Mouse (Mus musculus) mature B cell (primary cell): ENCODE data around the gene Pi16.
"Not testable (repeated sequence)": the region's sequence is repeated elsewhere in the genome, so short reads cannot be mapped to it uniquely, and the experiment has no call there.

Experiments used
- in situ Hi-C: fragments of 300-500 bp; cut with MboI; formaldehyde crosslinking; loops from 2 replicates; pipeline ENCODE4 v1.14.3; 2019

Gene Pi16

GRCm38 (mm10) chr17:29330221-29330620 is 12.7 kb downstream of the Pi16 start:
- in situ Hi-C loops = no loop called here

DNA sequence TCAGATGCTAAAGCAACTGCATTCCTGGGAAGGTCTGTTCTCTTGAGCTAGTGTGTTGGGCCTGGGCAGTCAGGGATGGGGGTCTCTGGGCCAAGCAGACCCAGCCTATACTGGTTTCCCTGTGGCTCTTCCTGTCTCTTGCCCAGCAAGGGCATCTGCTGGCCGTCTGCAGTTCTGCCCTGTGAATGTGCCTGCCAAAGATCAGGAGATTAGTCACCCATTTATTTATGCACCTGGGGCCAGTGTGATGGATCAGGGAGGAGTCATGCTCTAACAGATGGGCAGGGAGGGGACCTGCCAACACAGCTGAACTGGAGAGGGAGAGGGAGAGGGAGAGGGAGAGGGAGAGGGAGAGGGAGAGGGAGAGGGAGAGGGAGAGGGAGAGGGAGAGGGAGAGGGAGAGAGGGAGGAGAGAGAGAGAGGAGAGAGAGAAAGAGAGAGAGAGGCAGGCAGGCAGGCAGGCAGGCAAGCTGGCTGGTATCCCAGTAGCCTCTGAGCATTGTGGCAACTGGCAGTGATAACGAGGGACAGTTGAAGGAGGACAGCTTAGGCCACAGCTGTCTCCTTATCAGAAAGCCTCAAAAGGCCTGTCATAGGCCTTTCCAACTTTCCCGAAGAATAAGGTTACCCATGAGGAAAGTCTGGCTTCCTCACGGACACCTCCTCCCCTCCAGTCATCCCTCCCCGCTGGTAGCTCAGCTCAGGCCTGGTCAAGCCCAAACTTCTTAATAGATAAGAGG is 13.4 kb downstream of the Pi16 start:
- in situ Hi-C loops = no loop called here

- in situ Hi-C loops = no loop called here
These were observed 14.8 kb downstream of the Pi16 start for GRCm38 (mm10) chr17:29332186-29332685.

DNA sequence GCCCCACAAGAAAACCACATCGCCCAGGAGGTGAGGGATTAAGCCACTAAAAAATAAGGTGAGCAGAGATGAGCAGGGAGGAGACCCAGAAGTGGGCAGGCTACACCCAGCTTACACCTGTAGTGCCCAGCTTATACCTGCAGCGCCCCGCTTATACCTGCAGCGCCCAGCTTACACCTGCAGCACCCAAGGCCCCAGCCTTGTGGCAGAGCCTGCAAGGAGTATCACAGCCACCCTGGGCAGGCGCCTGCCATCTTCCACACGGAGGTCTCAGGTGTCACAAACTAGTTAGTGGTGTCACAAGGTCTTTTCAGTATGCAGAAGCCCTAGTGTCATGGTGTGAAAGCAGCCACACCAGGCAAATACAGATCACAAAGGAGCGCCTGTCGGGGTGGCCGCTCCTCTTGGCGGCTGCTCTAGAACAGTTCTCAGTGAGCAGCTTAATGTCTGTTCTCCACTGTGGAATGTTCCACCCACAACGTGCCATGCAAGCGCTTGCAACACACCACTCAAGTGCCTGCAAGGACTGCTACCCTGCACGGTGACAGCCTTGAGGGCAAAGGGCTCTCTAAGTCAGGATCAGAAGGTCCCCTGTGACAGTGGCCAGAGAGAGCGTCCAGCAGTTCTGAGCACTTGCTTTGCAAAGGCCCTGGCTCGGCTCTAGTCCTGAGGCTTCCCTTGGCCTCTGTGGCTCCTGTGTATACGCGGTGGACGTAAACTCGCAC is 18.9 kb downstream of the Pi16 start:
- in situ Hi-C loops = no loop called here

GRCm38 (mm10) chr17:29337979-29338823 is 20.7 kb downstream of the Pi16 start:
- in situ Hi-C loops = no loop called here

GRCm38 (mm10) chr17:29339170-29339768 is 21.8 kb downstream of the Pi16 start:
- in situ Hi-C loops = no loop called here

GRCm38 (mm10) chr17:29340406-29341261 is 23.2 kb downstream of the Pi16 start:
- in situ Hi-C loops = no loop called here

DNA sequence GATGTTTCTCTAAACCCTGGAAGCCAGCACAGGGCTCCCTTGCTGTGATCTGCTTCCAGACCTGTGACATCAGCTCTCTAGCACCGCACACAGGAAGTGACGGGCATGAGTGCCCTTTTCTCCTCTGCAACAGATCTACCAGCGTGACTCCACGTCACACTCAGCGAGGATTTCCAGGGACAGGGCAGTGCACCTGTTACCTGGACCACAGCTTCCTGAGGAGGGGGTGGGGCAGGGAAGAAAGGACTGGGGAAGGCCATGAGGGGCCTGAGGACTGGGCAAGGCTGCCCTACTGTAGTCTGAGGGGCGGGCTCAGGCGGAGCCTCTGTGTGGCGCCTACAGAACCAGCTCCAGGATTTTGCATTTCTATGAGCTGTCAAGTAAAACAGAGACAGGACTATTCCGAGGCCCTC is 24.1 kb downstream of the Pi16 start:
- in situ Hi-C loops = no loop called here

DNA sequence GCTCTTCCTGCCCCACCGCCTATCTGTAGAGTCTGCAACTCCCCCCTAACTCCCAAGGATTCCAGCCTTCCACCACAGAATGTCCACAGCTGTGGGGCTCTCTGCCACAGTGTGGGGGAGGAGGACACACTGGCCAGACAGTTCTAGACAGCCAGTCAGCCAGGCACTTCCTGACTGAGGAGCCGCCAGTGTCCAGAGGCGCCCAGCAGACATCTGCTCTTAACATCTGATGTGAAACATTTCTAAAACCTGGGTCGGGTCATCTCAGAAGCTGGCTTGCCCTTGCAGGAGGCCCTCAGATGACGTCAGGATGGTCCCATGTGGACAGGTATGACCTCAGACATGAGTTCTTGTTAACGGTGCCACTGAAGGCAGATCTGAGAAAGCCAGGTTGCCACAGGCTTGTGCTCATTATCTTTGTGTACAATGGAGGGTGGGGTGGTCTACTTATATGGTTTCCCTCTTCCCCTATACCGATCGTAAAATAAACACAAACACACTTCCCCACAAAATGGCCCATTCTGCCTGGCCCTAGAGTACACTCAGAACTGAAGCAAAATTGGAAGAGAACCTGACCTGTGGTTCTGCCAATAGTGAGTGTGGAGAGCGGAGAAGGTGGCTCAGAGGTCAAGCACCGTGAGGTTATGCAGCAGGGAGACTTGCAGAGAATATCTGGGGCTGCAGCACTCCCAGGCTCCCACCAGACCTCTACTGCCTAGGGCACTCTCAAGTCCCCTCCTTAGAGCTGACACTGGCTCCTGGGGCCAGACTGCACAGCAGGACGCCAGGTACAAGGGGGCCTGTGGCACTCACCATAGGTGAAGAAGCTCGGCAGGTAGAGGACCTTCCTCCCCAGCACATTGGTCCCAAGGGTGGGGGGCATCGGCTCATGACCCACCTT is 24.8 kb downstream of the Pi16 start:
- in situ Hi-C loops = no loop called here

DNA sequence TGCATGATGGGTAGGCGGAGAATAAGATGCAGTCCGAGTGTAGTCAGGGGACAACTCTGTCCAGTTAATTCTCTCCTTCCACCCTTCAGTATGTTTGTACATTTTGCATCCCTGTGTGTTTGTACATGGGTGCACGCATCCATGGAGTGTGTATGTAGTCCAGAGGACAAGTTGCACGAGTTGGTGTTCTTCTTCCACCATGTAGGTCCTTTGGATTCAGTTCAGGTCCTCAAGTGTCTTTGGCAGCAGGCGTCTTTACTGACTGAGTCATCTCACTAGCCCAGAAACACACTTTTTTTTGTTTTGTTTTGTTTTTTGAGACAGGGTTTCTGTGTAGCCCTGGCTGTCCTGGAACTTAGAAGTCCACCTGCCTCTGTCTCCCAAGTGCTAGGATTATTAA is 25.8 kb downstream of the Pi16 start:
- in situ Hi-C loops = no loop called here

GRCm38 (mm10) chr17:29345272-29345671 is 27.8 kb downstream of the Pi16 start:
- in situ Hi-C loops = no loop called here

DNA sequence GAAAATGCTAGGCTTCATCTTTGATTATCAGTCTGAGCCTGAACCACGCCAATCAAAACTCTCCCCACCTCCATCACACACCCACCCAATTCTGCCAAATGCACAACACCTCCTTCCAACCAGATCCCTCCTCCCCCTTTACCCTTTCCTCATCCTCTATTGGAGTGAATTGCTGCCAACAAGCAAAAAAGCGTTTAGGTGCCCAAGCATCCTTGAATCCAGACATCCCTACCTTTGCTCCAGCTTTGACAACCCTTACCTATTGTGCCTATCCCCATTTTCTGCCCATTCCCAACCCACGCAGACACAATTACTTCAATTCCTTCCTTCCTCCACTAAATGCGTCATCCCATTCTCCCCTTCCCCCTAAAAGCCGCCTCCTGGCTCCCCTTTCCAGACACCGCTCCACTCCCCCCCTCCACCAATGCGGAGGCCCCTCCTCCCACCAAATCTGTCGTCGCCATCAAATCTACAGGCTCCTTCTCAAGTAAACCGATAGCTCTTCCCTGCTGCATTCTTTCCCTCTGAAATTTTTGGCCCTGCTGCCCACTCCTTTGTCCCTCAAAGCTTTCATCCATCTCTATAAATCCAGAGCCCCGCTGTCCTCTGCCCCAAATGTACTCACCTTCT is 29.1 kb downstream of the Pi16 start:
- in situ Hi-C loops = no loop called here

GRCm38 (mm10) chr17:29347126-29347644 is 29.7 kb downstream of the Pi16 start:
- in situ Hi-C loops = no loop called here

GRCm38 (mm10) chr17:29347645-29348256 is 30.3 kb downstream of the Pi16 start, which contains the start of gene Mtch1:
TSS of gene Mtch1 (minus strand) at chr17:29347934.
- in situ Hi-C loops = no loop called here

GRCm38 (mm10) chr17:29348996-29349395 is 31.5 kb downstream of the Pi16 start:
- in situ Hi-C loops = no loop called here

DNA sequence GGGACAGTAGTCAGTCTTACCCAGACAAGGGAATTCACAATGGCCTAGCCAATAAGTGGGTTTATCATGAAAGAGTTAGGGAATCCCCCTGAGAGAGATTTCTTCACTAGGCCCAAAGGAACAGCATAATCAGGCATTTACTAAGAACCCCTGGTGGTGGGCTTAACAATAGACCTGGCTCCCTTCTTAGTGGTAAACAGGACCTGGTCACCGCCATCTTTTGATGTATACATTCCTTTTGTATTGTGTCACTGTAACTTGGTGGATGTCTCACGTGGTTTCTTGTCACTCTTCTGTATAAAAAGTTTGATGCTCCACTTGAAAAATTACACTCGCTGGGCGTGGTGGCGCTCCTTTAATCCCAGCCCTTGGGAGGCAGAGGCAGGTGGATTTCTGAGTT is 33.6 kb downstream of the Pi16 start:
- in situ Hi-C loops = not testable (repeated sequence)

- in situ Hi-C loops = no loop called here
These were observed 38.0 kb downstream of the Pi16 start for GRCm38 (mm10) chr17:29355461-29355840.

- in situ Hi-C loops = no loop called here
These were observed 38.5 kb downstream of the Pi16 start for GRCm38 (mm10) chr17:29355841-29356478.
